Mouse (Mus musculus): ENCODE measurements at regions not wholly inside any gene's neighbourhood (a gene's known extent, or its start where the extent isn't known, plus 50 kb on each side); places are given as distances from the start of the nearest gene placed in this dataset.

- H3K4me1 ChIP-seq (ENCODE audit: insufficient read depth) = no peaks in the 10 kb centered on the region
- no peaks in the 10 kb centered on the region for H3K27me3 ChIP-seq (ENCODE audit: insufficient read depth, low read length)
- TF ChIP-seq CTCF (IDR thresholded peaks at IDR 0.05; ENCODE audit: low read depth) = no peak
- H3K27ac ChIP-seq (ENCODE audit: low read depth) = no peak overlapping the region
- no peaks in the 10 kb centered on the region for H3K9me3 ChIP-seq (ENCODE audit: low read depth, low read length)
- no peak for DNase-seq
- H3K4me2 ChIP-seq = no peak overlapping the region
- WGBS = 77% methylated on average over 8 of the region's 8 CpGs
- ATAC-seq (ENCODE audit: insufficient read depth) = no peak
- no peaks in the 10 kb centered on the region for H3K36me3 ChIP-seq (ENCODE audit: insufficient read depth)
- H3K4me3 ChIP-seq (ENCODE audit: low read depth, low read length) = no peak overlapping the region
- H3K9ac ChIP-seq = no peak overlapping the region
Measured at GRCm38 (mm10) chr2:28349911-28350310, 96.7 kb upstream of the Ppp1r26 start.

- H3K9me3 ChIP-seq (ENCODE audit: low read depth, low read length) = no peaks in the 10 kb centered on the region
- H3K4me1 ChIP-seq (ENCODE audit: insufficient read depth) = no peaks in the 10 kb centered on the region
- no peaks in the 10 kb centered on the region for H3K27me3 ChIP-seq (ENCODE audit: insufficient read depth, low read length)
- H3K27ac ChIP-seq (ENCODE audit: low read depth) = no peak overlapping the region
- H3K36me3 ChIP-seq (ENCODE audit: insufficient read depth) = no peaks in the 10 kb centered on the region
- no peak overlapping the region for H3K4me2 ChIP-seq
- no peak overlapping the region for H3K9ac ChIP-seq
- no peak overlapping the region for H3K4me3 ChIP-seq (ENCODE audit: low read depth, low read length)
- no peak for DNase-seq
- ATAC-seq (ENCODE audit: insufficient read depth) = no peak
- TF ChIP-seq CTCF (IDR thresholded peaks at IDR 0.05; ENCODE audit: low read depth) = no peak
- 88% methylated on average over 10 of the region's 10 CpGs for WGBS
Measured at GRCm38 (mm10) chr2:28351445-28351844, 95.2 kb upstream of the Ppp1r26 start.

- Histone ChIP-seq H3K27ac (ENCODE audit: low read depth) (no peak overlapping the region), H3K9me3 (ENCODE audit: low read depth, low read length) (no peaks in the 10 kb centered on the region), H3K4me3 (ENCODE audit: low read depth, low read length) (no peak overlapping the region), H3K9ac (no peak overlapping the region), H3K4me2 (no peak overlapping the region), H3K36me3 (ENCODE audit: insufficient read depth) (no peaks in the 10 kb centered on the region), H3K4me1 (ENCODE audit: insufficient read depth) (no peaks in the 10 kb centered on the region), H3K27me3 (ENCODE audit: insufficient read depth, low read length) (no peaks in the 10 kb centered on the region)
- 69% methylated on average over 1 of the region's 1 CpGs for WGBS
- DNase-seq (no peak), ATAC-seq (ENCODE audit: insufficient read depth) (no peak)
- TF ChIP-seq CTCF (IDR thresholded peaks at IDR 0.05; ENCODE audit: low read depth) = no peak
Measured at GRCm38 (mm10) chr2:28352903-28353302, 93.7 kb upstream of the Ppp1r26 start.

GRCm38 (mm10) chr2:28362199-28362598, 84.4 kb upstream of the Ppp1r26 start:
- 26% methylated on average over 6 of the region's 6 CpGs for WGBS
- Histone ChIP-seq H3K9me3 (ENCODE audit: low read depth, low read length) (no peaks in the 10 kb centered on the region), H3K4me1 (ENCODE audit: insufficient read depth) (no peaks in the 10 kb centered on the region), H3K27ac (ENCODE audit: low read depth) (no peak overlapping the region), H3K36me3 (ENCODE audit: insufficient read depth) (no peaks in the 10 kb centered on the region), H3K4me2 (no peak overlapping the region), H3K27me3 (ENCODE audit: insufficient read depth, low read length) (no peaks in the 10 kb centered on the region), H3K9ac (no peak overlapping the region), H3K4me3 (ENCODE audit: low read depth, low read length) (no peak overlapping the region)
- no peak for ATAC-seq (ENCODE audit: insufficient read depth)
- DNase-seq = no peak
- TF ChIP-seq CTCF (IDR thresholded peaks at IDR 0.05; ENCODE audit: low read depth) = no peak

GRCm38 (mm10) chr2:28364623-28365022, 82.0 kb upstream of the Ppp1r26 start:
- 43% methylated on average over 3 of the region's 3 CpGs for WGBS
- H3K9me3 ChIP-seq (ENCODE audit: low read depth, low read length) = no peaks in the 10 kb centered on the region
- no peak overlapping the region for H3K27ac ChIP-seq (ENCODE audit: low read depth)
- H3K9ac ChIP-seq = no peak overlapping the region
- H3K4me2 ChIP-seq = no peak overlapping the region
- H3K4me3 ChIP-seq (ENCODE audit: low read depth, low read length) = no peak overlapping the region
- ATAC-seq (ENCODE audit: insufficient read depth) = no peak
- no peak for DNase-seq
- H3K4me1 ChIP-seq (ENCODE audit: insufficient read depth) = no peaks in the 10 kb centered on the region
- H3K36me3 ChIP-seq (ENCODE audit: insufficient read depth) = no peaks in the 10 kb centered on the region
- TF ChIP-seq CTCF (IDR thresholded peaks at IDR 0.05; ENCODE audit: low read depth) = no peak
- no peaks in the 10 kb centered on the region for H3K27me3 ChIP-seq (ENCODE audit: insufficient read depth, low read length)

- DNase-seq (no peak), ATAC-seq (ENCODE audit: insufficient read depth) (no peak)
- no peak for TF ChIP-seq CTCF (IDR thresholded peaks at IDR 0.05; ENCODE audit: low read depth)
- Histone ChIP-seq H3K9me3 (ENCODE audit: low read depth, low read length) (no peaks in the 10 kb centered on the region), H3K4me3 (ENCODE audit: low read depth, low read length) (no peak overlapping the region), H3K9ac (no peak overlapping the region), H3K36me3 (ENCODE audit: insufficient read depth) (no peaks in the 10 kb centered on the region), H3K4me1 (ENCODE audit: insufficient read depth) (0 out of 2 replicates have a peak, but pooled peaks cover 7% of the 10 kb centered on the region), H3K27ac (ENCODE audit: low read depth) (no peak overlapping the region), H3K27me3 (ENCODE audit: insufficient read depth, low read length) (no peaks in the 10 kb centered on the region), H3K4me2 (no peak overlapping the region)
- 83% methylated on average over 5 of the region's 5 CpGs for WGBS
Measured at GRCm38 (mm10) chr2:28365756-28366155, 80.8 kb upstream of the Ppp1r26 start.

- 9% methylated on average over 3 of the region's 3 CpGs for WGBS
- H3K4me3 ChIP-seq (ENCODE audit: low read depth, low read length) = no peak overlapping the region
- H3K4me2 ChIP-seq = no peak overlapping the region
- peaks cover 6% of the 10 kb centered on the region; the same call in 1 of the 2 replicates for H3K4me1 ChIP-seq (ENCODE audit: insufficient read depth)
- TF ChIP-seq CTCF (IDR thresholded peaks at IDR 0.05; ENCODE audit: low read depth) = peak; percentile 80
- H3K36me3 ChIP-seq (ENCODE audit: insufficient read depth) = no peaks in the 10 kb centered on the region
- H3K9me3 ChIP-seq (ENCODE audit: low read depth, low read length) = no peaks in the 10 kb centered on the region
- DNase-seq (peak; percentile 75), ATAC-seq (ENCODE audit: insufficient read depth) (no peak)
- H3K27ac ChIP-seq (ENCODE audit: low read depth) = no peak overlapping the region
- H3K27me3 ChIP-seq (ENCODE audit: insufficient read depth, low read length) = no peaks in the 10 kb centered on the region
- no peak overlapping the region for H3K9ac ChIP-seq
Measured at GRCm38 (mm10) chr2:28374838-28375237, 71.8 kb upstream of the Ppp1r26 start.
